Mouse (Mus musculus): ENCODE measurements around the gene Capn1. TPM values are rescaled to one million over a fixed set of nuclear protein-coding genes. Genes with fewer than 3 reads are reported as not detected.
A peak's percentile ranks its signal among the peaks of the same experiment; 100 is the strongest.

The Capn1 gene
- total and polyA plus RNA-seq, 3 experiments = 42.5 to 75.2 TPM; not detected in 1

- peaks cover 0 to 10% of the 10 kb centered on the region in 2 experiments; a peak in 1 of 4 replicates for H3K4me1 ChIP-seq (ENCODE audit: control insufficient read depth in 1 of 2, insufficient read depth in 2 of 2, low read length in 2 of 2)
- no peaks in the 10 kb centered on the region for H3K9me3 ChIP-seq (replicated peaks; ENCODE audit: insufficient read depth, low read length)
- H3K79me2 ChIP-seq (ENCODE audit: control insufficient read depth, insufficient read depth, low read length, poor library complexity) = peaks cover 35% of the 10 kb centered on the region
- H3K4me3 ChIP-seq (ENCODE audit: control insufficient read depth in 1 of 2, insufficient read depth in 1 of 2, low read depth in 2 of 2, low read length in 2 of 2) = no peak overlapping the region
- no peak overlapping the region for H3K27ac ChIP-seq (ENCODE audit: control insufficient read depth, low read depth, low read length)
- DNase-seq (ENCODE audit: low read depth, low spot score) = peak; percentile 41
- no peaks in the 10 kb centered on the region for H3K27me3 ChIP-seq (ENCODE audit: control insufficient read depth in 1 of 2, insufficient read depth in 2 of 2, low read length in 2 of 2)
- H3K36me3 ChIP-seq (ENCODE audit: control insufficient read depth in 1 of 2, insufficient read depth in 2 of 2, low read length in 2 of 2) = peaks cover 10 to 18% of the 10 kb centered on the region in 2 experiments
- 0 out of 2 replicates have a peak, but pooled peaks have one; percentile 44 for TF ChIP-seq ZMIZ1 (IDR thresholded peaks at IDR 0.05; ENCODE audit: low read depth, low read length)
- TF ChIP-seq KAT2A (conservative IDR thresholded peaks at IDR 0.05; ENCODE audit: low read depth, low read length) = no peak
- 0 out of 2 replicates have a peak, but pooled peaks have one; percentile 38 for TF ChIP-seq MAX (IDR thresholded peaks at IDR 0.05; ENCODE audit: low read length)
- H3K9ac ChIP-seq (ENCODE audit: control insufficient read depth, low read depth, low read length, poor library complexity, severe bottlenecking) = no peak overlapping the region
These were observed 38.6 kb upstream of the Capn1 start for GRCm38 (mm10) chr19:6054296-6054695.

DNA sequence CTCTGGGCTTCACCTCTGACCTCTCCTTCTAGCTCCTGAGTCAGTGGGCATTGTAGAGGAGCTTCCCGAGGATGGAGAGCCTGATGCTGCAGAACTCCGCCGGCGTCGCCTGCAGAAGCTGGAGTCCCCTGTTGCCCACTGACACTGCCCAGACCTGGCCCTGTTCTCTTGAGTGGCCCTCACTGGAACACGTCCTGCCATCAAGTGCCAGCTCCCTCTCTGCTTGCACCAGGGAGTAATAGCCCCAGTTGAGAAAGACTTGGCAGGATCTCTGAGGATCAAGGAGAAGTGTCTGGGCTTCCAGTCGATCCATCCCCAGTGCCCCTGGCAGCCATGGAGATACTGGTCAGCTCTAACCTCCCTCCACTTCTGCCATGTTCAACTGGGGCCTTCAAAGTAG is 36.8 kb upstream of the Capn1 start:
- Histone ChIP-seq H3K4me1 (ENCODE audit: control insufficient read depth in 1 of 2, insufficient read depth in 2 of 2, low read length in 2 of 2) (peaks cover 0 to 22% of the 10 kb centered on the region in 2 experiments; a peak in 1 of 4 replicates), H3K27me3 (ENCODE audit: control insufficient read depth in 1 of 2, insufficient read depth in 2 of 2, low read length in 2 of 2) (no peaks in the 10 kb centered on the region), H3K9ac (ENCODE audit: control insufficient read depth, low read depth, low read length, poor library complexity, severe bottlenecking) (no peak overlapping the region), H3K27ac (ENCODE audit: control insufficient read depth, low read depth, low read length) (no peak overlapping the region), H3K4me3 (ENCODE audit: control insufficient read depth in 1 of 2, insufficient read depth in 1 of 2, low read depth in 2 of 2, low read length in 2 of 2) (no peak overlapping the region), H3K9me3 (replicated peaks; ENCODE audit: insufficient read depth, low read length) (no peaks in the 10 kb centered on the region), H3K36me3 (ENCODE audit: control insufficient read depth in 1 of 2, insufficient read depth in 2 of 2, low read length in 2 of 2) (peaks cover 7 to 19% of the 10 kb centered on the region in 2 experiments; a peak in 3 of 4 replicates), H3K79me2 (ENCODE audit: control insufficient read depth, insufficient read depth, low read length, poor library complexity) (peaks cover 29% of the 10 kb centered on the region)
- no peak for DNase-seq (ENCODE audit: low read depth, low spot score)
- no peak for TF ChIP-seq EP300 (IDR thresholded peaks at IDR 0.05; ENCODE audit: low read depth in 1 of 2, low read length in 2 of 2)
- TF ChIP-seq SIN3A (IDR thresholded peaks at IDR 0.05; ENCODE audit: low read length) = no peak
- no peak for TF ChIP-seq MYC (IDR thresholded peaks at IDR 0.05; ENCODE audit: low read depth, low read length)
- TF ChIP-seq CHD2 (IDR thresholded peaks at IDR 0.05; ENCODE audit: low read length) = no peak
- TF ChIP-seq MAX (IDR thresholded peaks at IDR 0.05; ENCODE audit: low read length) = no peak
- no peak for TF ChIP-seq JUND (IDR thresholded peaks at IDR 0.05; ENCODE audit: low read depth, low read length)
- TF ChIP-seq CTCF (IDR thresholded peaks at IDR 0.05 in 2 of 3, conservative IDR thresholded peaks at IDR 0.05 in 1 of 3; ENCODE audit: control insufficient read depth in 1 of 3, insufficient read depth in 1 of 3, low read depth in 2 of 3, low read length in 3 of 3, poor library complexity in 1 of 3, severe bottlenecking in 1 of 3) = no peak
- no peak for TF ChIP-seq POLR2AphosphoS5 (IDR thresholded peaks at IDR 0.05; ENCODE audit: borderline replicate concordance, low read depth, low read length)
- TF ChIP-seq RCOR1 (IDR thresholded peaks at IDR 0.05; ENCODE audit: low read depth, low read length) = no peak

DNA sequence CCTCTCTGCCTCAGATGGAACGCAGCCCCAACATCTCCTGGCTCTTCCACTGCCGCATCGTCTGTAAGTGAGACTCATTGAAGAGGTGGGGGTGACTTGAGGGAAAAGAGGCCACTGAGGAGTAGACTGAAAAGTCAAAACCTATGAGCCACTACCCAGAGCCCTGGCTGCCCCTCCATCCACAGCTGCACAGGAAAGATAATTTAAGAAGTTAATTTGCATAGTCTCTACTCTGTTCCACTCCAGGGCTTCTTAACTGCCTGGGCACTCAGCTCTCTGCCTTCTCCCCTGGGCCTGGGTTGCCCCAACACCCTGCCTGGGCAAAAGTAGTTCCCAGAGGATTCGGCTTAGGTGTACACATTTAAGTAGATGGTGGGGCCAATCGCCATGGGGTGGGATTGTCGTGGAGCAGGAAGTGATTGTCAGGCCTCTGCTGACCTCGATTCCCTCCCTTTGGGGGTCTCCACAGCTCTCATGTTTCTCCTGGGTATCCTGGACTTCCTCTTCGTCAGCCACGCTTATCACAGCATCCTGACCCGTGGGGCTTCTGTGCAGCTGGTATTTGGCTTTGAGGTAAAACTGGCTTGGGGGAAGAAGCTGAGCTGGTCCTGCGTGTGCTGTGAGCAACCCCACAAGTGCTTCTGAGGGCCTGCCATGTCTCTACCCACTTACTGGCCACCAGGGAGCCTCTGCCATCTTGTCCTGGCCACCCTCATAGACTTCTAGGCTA is 33.1 kb upstream of the Capn1 start:
- Histone ChIP-seq H3K27me3 (ENCODE audit: control insufficient read depth in 1 of 2, insufficient read depth in 2 of 2, low read length in 2 of 2) (no peaks in the 10 kb centered on the region), H3K79me2 (ENCODE audit: control insufficient read depth, insufficient read depth, low read length, poor library complexity) (peaks cover 23% of the 10 kb centered on the region), H3K4me1 (ENCODE audit: control insufficient read depth in 1 of 2, insufficient read depth in 2 of 2, low read length in 2 of 2) (peaks cover 3 to 23% of the 10 kb centered on the region in 2 experiments; a peak in 3 of 4 replicates), H3K36me3 (ENCODE audit: control insufficient read depth in 1 of 2, insufficient read depth in 2 of 2, low read length in 2 of 2) (peaks cover 5 to 12% of the 10 kb centered on the region in 2 experiments; a peak in 2 of 4 replicates), H3K9me3 (replicated peaks; ENCODE audit: insufficient read depth, low read length) (no peaks in the 10 kb centered on the region), H3K9ac (ENCODE audit: control insufficient read depth, low read depth, low read length, poor library complexity, severe bottlenecking) (no peak overlapping the region), H3K27ac (ENCODE audit: control insufficient read depth, low read depth, low read length) (no peak overlapping the region), H3K4me3 (ENCODE audit: control insufficient read depth in 1 of 2, insufficient read depth in 1 of 2, low read depth in 2 of 2, low read length in 2 of 2) (no peak overlapping the region)
- DNase-seq (ENCODE audit: low read depth, low spot score) = peak; percentile 42
- TF ChIP-seq USF2 (IDR thresholded peaks at IDR 0.05; ENCODE audit: borderline replicate concordance in 1 of 2, insufficient read depth in 1 of 2, low read depth in 1 of 2, low read length in 2 of 2) (no peak), TAL1 (IDR thresholded peaks at IDR 0.05; ENCODE audit: low read length) (peak; percentile 82)

All from MEL (cell line).